Mouse (Mus musculus): Measurements from ENCODE around the gene Itgal. TPM values are rescaled to one million over a fixed set of nuclear protein-coding genes. Genes with fewer than 3 reads are reported as not detected.
A peak's percentile ranks its signal among the peaks of the same experiment; 100 is the strongest.
"Not testable (repeated sequence)": the region's sequence is repeated elsewhere in the genome, so short reads cannot be mapped to it uniquely, and the experiment has no call there.

The Itgal gene
- polyA plus RNA-seq (2012; rRNA removed): 5.7 and 12.5 TPM in 2 replicates

DNA sequence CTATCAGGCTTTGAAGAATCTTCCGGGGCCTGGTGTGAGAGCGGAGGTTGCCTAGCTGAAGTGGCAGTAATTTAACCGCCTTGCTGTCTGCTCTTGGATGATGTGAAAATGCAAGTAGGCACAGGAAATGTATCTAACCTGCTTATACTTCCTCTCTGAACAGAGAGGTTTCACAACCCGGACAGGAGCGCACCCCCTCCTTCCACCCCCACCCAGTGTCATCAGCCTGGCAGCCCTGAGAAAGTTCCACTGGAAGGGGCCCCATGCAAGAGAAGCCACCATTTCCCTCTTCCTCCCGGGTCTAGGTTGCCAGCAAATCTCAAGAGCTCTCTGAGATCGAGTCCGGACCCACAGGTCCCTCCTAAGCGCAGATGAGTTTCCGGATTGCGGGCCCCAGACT lies at the start of gene Itgal:
Gene Itgal, plus strand, starts transcription at position 163 of the 400 bp plus-strand sequence.
- Histone ChIP-seq H3K4me1 (ENCODE audit: control insufficient read depth, insufficient read depth, insufficient read length, low read length) (no peaks in the 10 kb centered on the region), H3K27ac (ENCODE audit: insufficient read depth, low read depth, low read length) (peak within 1 kb of the TSS; percentile 35; the same call in 1 of the 2 replicates), H3K4me3 (ENCODE audit: low read depth, low read length) (peak within 1 kb of the TSS; percentile 57), H3K27me3 (ENCODE audit: control insufficient read depth, insufficient read depth, low read length) (no peaks in the 10 kb centered on the region), H3K36me3 (ENCODE audit: control insufficient read depth, insufficient read depth, low read length) (no peaks in the 10 kb centered on the region)
- TF ChIP-seq POLR2A (IDR thresholded peaks at IDR 0.05; ENCODE audit: low read depth, low read length) (no peak), CTCF (IDR thresholded peaks at IDR 0.05; ENCODE audit: extremely low read depth, insufficient read length, insufficient replicate concordance, low read depth, low read length) (no peak)
- WGBS: 79% methylated on average over 11 of the region's 11 CpGs

DNA sequence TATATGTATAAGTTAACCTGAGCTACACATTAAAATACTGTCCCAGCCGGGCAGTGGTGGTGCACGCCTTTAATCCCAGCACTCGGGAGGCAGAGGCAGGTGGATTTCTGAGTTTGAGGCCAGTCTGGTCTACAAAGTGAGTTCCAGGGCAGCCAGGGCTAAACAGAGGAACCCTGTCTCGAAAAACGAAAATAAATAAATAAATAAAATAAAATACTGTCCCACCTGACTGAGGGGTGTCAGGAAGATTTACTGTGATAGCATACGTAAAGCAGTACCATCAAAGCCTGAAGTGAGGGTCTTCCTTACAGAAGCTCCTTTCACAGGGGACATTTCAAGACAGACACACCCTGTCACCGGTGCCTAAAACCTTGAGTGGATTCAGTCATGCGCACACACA lies 45.5 kb upstream of the Itgal start:
- H3K4me3 ChIP-seq (ENCODE audit: low read depth, low read length); H3K36me3 ChIP-seq (ENCODE audit: control insufficient read depth, insufficient read depth, low read length); H3K27ac ChIP-seq (ENCODE audit: insufficient read depth, low read depth, low read length); H3K27me3 ChIP-seq (ENCODE audit: control insufficient read depth, insufficient read depth, low read length); H3K4me1 ChIP-seq (ENCODE audit: control insufficient read depth, insufficient read depth, insufficient read length, low read length): not testable (repeated sequence)
- 92% methylated on average over 8 of the region's 8 CpGs for WGBS

DNA sequence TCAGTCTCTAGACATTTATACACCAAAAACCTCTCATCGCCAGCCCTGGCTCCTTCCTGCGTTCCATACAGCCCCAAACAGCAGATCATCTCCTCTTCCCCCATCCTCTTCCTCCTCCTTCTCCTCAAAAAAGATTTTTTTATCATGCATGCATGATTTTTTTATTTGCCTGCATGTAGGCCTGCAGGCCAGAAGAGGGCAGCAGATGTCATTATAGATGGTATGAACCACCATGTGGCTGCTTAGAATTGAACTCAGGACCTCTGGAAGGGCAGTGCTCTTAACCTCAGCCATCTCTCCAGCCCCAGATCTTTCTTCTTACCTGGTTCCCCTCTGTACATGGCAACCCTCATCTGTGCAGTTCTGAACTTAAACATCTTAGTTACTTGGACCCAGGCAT lies 43.6 kb upstream of the Itgal start:
- WGBS: 76% methylated on average over 2 of the region's 2 CpGs
- no peak overlapping the region for H3K27ac ChIP-seq (ENCODE audit: insufficient read depth, low read depth, low read length)
- H3K4me1 ChIP-seq (ENCODE audit: control insufficient read depth, insufficient read depth, insufficient read length, low read length): no peaks in the 10 kb centered on the region; the same call in 1 of the 2 replicates
- no peak overlapping the region for H3K4me3 ChIP-seq (ENCODE audit: low read depth, low read length)
- H3K27me3 ChIP-seq (ENCODE audit: control insufficient read depth, insufficient read depth, low read length): no peaks in the 10 kb centered on the region
- H3K36me3 ChIP-seq (ENCODE audit: control insufficient read depth, insufficient read depth, low read length): no peaks in the 10 kb centered on the region; the same call in 1 of the 2 replicates
- TF ChIP-seq POLR2A (IDR thresholded peaks at IDR 0.05; ENCODE audit: low read depth, low read length): no peak
- TF ChIP-seq CTCF (IDR thresholded peaks at IDR 0.05; ENCODE audit: extremely low read depth, insufficient read length, insufficient replicate concordance, low read depth, low read length): peak; percentile 50; the same call in 1 of the 2 replicates

DNA sequence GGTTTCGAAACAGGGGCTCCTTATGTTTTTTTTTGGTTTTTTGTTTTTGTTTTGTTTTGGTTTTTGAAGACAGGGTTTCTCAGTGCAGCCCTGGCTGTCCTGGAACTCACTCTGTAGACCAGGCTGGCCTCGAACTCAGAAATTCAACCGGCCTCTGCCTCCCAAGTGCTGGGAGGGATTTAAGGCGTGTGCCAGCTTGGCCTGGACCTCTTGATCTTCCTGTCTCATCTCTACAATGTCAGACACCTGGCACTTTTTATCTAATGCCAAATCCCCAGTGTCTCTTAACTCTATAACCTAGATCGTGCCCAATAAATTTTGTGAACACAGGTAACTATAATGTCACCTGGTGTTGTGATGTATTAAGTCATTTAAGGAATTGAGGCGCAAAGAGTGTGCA lies 42.7 kb upstream of the Itgal start:
- H3K4me1 ChIP-seq (ENCODE audit: control insufficient read depth, insufficient read depth, insufficient read length, low read length): no peaks in the 10 kb centered on the region; the same call in 1 of the 2 replicates
- H3K36me3 ChIP-seq (ENCODE audit: control insufficient read depth, insufficient read depth, low read length): no peaks in the 10 kb centered on the region; the same call in 1 of the 2 replicates
- H3K4me3 ChIP-seq (ENCODE audit: low read depth, low read length): peak overlapping the region; percentile 81
- H3K27ac ChIP-seq (ENCODE audit: insufficient read depth, low read depth, low read length): peak overlapping the region; percentile 61
- TF ChIP-seq CTCF (IDR thresholded peaks at IDR 0.05; ENCODE audit: extremely low read depth, insufficient read length, insufficient replicate concordance, low read depth, low read length): no peak
- no peak for TF ChIP-seq POLR2A (IDR thresholded peaks at IDR 0.05; ENCODE audit: low read depth, low read length)
- H3K27me3 ChIP-seq (ENCODE audit: control insufficient read depth, insufficient read depth, low read length): no peaks in the 10 kb centered on the region
- WGBS: 61% methylated on average over 6 of the region's 6 CpGs

DNA sequence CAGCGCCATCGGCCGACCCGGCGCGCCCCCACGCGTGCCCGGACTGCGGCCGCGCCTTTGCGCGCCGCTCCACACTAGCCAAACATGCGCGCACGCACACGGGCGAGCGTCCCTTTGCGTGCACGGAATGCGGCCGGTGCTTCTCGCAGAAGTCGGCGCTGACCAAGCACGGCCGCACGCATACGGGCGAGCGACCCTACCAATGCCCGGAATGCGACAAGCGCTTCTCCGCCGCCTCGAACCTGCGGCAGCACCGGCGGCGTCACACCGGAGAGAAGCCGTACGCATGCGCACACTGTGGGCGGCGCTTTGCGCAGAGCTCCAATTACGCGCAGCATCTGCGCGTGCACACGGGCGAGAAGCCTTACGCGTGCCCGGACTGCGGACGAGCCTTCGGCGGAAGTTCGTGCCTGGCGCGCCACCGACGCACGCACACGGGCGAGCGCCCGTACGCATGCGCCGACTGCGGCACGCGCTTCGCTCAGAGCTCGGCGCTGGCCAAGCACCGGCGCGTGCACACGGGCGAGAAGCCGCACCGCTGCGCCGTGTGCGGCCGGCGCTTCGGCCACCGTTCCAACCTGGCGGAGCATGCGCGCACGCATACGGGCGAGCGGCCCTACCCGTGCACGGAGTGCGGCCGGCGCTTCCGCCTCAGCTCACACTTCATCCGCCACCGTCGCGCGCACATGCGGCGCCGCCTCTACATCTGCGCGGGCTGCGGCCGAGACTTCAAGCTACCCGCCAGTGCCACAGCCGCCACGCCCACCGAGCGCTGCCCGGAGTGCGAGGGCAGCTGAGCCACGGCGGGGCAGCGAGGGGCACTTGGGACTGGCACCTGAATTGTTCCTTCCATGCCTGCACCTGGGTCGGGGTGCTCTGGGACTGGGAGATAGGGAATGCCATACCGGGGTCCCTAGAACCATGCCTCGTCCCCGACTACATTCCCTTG lies 42.0 kb upstream of the Itgal start:
- under 1% methylated on average over 136 of the region's 136 CpGs for WGBS
- Histone ChIP-seq H3K4me3 (ENCODE audit: low read depth, low read length) (peak overlapping the region; percentile 81), H3K27ac (ENCODE audit: insufficient read depth, low read depth, low read length) (peak overlapping the region; percentile 61), H3K27me3 (ENCODE audit: control insufficient read depth, insufficient read depth, low read length) (no peaks in the 10 kb centered on the region), H3K36me3 (ENCODE audit: control insufficient read depth, insufficient read depth, low read length) (no peaks in the 10 kb centered on the region; the same call in 1 of the 2 replicates), H3K4me1 (ENCODE audit: control insufficient read depth, insufficient read depth, insufficient read length, low read length) (no peaks in the 10 kb centered on the region; the same call in 1 of the 2 replicates)
- no peak; the same call in 1 of the 2 replicates for TF ChIP-seq POLR2A (IDR thresholded peaks at IDR 0.05; ENCODE audit: low read depth, low read length)
- no peak for TF ChIP-seq CTCF (IDR thresholded peaks at IDR 0.05; ENCODE audit: extremely low read depth, insufficient read length, insufficient replicate concordance, low read depth, low read length)

DNA sequence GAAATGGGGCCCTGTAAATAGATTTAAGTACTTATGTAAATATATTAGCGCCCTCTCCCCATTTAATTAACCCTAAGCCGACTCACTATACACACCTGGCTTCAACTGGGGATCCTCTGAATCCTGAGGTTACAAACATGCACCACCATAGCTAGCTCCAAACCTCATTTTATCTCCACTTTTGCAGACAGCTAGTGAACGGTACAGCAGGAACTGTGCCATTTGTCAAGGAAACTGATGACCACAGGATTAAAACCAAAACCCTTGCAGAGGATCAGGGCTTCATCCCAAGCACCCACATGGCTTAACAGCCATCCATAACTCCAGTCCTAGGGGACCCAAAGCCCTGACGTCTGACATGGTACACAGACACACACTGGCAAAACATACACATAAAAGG lies 41.1 kb upstream of the Itgal start:
- no peaks in the 10 kb centered on the region; the same call in 1 of the 2 replicates for H3K36me3 ChIP-seq (ENCODE audit: control insufficient read depth, insufficient read depth, low read length)
- H3K4me3 ChIP-seq (ENCODE audit: low read depth, low read length): no peak overlapping the region
- peaks cover 5% of the 10 kb centered on the region; the same call in 1 of the 2 replicates for H3K4me1 ChIP-seq (ENCODE audit: control insufficient read depth, insufficient read depth, insufficient read length, low read length)
- 17% methylated on average over 4 of the region's 4 CpGs for WGBS
- H3K27ac ChIP-seq (ENCODE audit: insufficient read depth, low read depth, low read length): no peak overlapping the region
- no peaks in the 10 kb centered on the region for H3K27me3 ChIP-seq (ENCODE audit: control insufficient read depth, insufficient read depth, low read length)
- no peak for TF ChIP-seq CTCF (IDR thresholded peaks at IDR 0.05; ENCODE audit: extremely low read depth, insufficient read length, insufficient replicate concordance, low read depth, low read length)
- no peak for TF ChIP-seq POLR2A (IDR thresholded peaks at IDR 0.05; ENCODE audit: low read depth, low read length)

DNA sequence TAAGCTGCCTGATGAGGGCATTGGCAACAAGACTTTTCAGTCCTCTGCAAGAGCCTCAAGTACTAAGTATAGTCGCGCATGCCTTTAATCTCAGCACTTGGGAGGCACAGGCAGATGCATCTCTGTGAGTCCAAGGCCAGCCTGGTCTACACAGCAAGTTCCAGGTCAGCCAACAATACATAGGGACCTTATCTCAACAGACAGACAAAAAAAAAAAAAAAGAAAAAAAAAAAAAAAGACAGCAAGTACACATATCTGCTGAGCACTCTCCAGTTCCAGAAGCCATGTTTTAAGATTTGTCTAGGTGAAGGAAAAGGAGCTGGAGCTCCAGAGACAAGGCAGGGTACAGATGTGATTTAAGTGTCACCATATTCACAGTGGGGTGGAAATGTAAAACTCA lies 40.1 kb upstream of the Itgal start:
- Histone ChIP-seq H3K4me1 (ENCODE audit: control insufficient read depth, insufficient read depth, insufficient read length, low read length) (peaks cover 7% of the 10 kb centered on the region; the same call in 1 of the 2 replicates), H3K27me3 (ENCODE audit: control insufficient read depth, insufficient read depth, low read length) (no peaks in the 10 kb centered on the region), H3K4me3 (ENCODE audit: low read depth, low read length) (no peak overlapping the region), H3K36me3 (ENCODE audit: control insufficient read depth, insufficient read depth, low read length) (no peaks in the 10 kb centered on the region), H3K27ac (ENCODE audit: insufficient read depth, low read depth, low read length) (no peak overlapping the region)
- WGBS: 91% methylated on average over 2 of the region's 2 CpGs
- TF ChIP-seq CTCF (IDR thresholded peaks at IDR 0.05; ENCODE audit: extremely low read depth, insufficient read length, insufficient replicate concordance, low read depth, low read length) (no peak), POLR2A (IDR thresholded peaks at IDR 0.05; ENCODE audit: low read depth, low read length) (no peak)

All from small intestine, adult 2 months (tissue).